Mouse (Mus musculus) liver, embryonic 13.5 days (tissue): ENCODE results near the gene Arsb. TPM values are rescaled to one million over a fixed set of nuclear protein-coding genes. Genes with fewer than 3 reads are reported as not detected.
A peak's percentile ranks its signal among the peaks of the same experiment; 100 is the strongest.
"Not testable (repeated sequence)": the region's sequence is repeated elsewhere in the genome, so short reads cannot be mapped to it uniquely, and the experiment has no call there.

Experiments used
- ATAC-seq: fragments of 200-750 bp; cut with Nextera tagmentation; 2 replicates; pipeline ENCODE4 v1.8.0; 2017; ENCODE audit warnings: low read depth, mild to moderate bottlenecking, moderate number of reproducible peaks, moderate library complexity
- DNase-seq: peaks from one replicate; pipeline ENCODE4 v3.0.0; 2022
- H3K27ac ChIP-seq: fragments of 300-500 bp; sonication (generic); 2 replicates; pipeline ENCODE4 v1.5.1; 2015; ENCODE audit warnings: moderate library complexity, mild to moderate bottlenecking, inconsistent platforms
- H3K27me3 ChIP-seq: fragments of 300-500 bp; sonication (generic); 2 replicates; pipeline ENCODE4 v1.6.1; 2015; ENCODE audit warnings: mild to moderate bottlenecking, inconsistent platforms
- H3K36me3 ChIP-seq: fragments of 300-500 bp; sonication (generic); 2 replicates; pipeline ENCODE4 v1.6.1; 2015; ENCODE audit warnings: mild to moderate bottlenecking, inconsistent platforms
- H3K4me1 ChIP-seq: fragments of 300-500 bp; sonication (generic); replicated peaks from 2 replicates; pipeline ENCODE4 v1.6.1; 2015; ENCODE audit warnings: inconsistent platforms
- H3K4me2 ChIP-seq: fragments of 300-500 bp; sonication (generic); 2 replicates; pipeline ENCODE4 v1.6.1; 2015; ENCODE audit warnings: inconsistent platforms, mild to moderate bottlenecking, moderate library complexity
- H3K4me3 ChIP-seq: fragments of 300-500 bp; sonication (generic); replicated peaks from 2 replicates; pipeline ENCODE4 v1.5.1; 2015; ENCODE audit warnings: mild to moderate bottlenecking, inconsistent platforms
- H3K9ac ChIP-seq: fragments of 300-500 bp; sonication (generic); 2 replicates; pipeline ENCODE4 v1.6.1; 2015; ENCODE audit warnings: mild to moderate bottlenecking, inconsistent platforms
- H3K9me3 ChIP-seq: fragments of 300-500 bp; sonication (generic); replicated peaks from 2 replicates; pipeline ENCODE4 v1.6.1; 2016; ENCODE audit warnings: inconsistent platforms
- WGBS: fragments of 180-500 bp; shearing (Covaris S2); methylation state at CpG from one replicate; pipeline ENCODE4 v1.1.7; 2015; ENCODE audit not compliant: insufficient replicate concordance; 5-methylcytosine and 5-hydroxymethylcytosine counted together
- polyA plus RNA-seq: library from polyadenylated mRNA; unstranded; fragments of >200 nt; fragmentation: Nextera tagmentation; extraction: Ambion mirVana; gene quantifications from 2 replicates; pipeline ENCODE4 v1.2.1, GENCODE M21; 2015

The Arsb gene
- polyA plus RNA-seq, 1 experiment from 2014 or later, result 2.0 TPM

- no peak overlapping the region for H3K4me2 ChIP-seq
- no peaks in the 10 kb centered on the region for H3K9me3 ChIP-seq
- no peaks in the 10 kb centered on the region for H3K36me3 ChIP-seq
- no peaks in the 10 kb centered on the region for H3K27me3 ChIP-seq
- ATAC-seq (no peak), DNase-seq (no peak)
- H3K4me3 ChIP-seq, result no peak overlapping the region
- no peak overlapping the region for H3K27ac ChIP-seq
- H3K9ac ChIP-seq, result no peak overlapping the region
- no peaks in the 10 kb centered on the region for H3K4me1 ChIP-seq
- 53% methylated on average over 3 of the region's 3 CpGs for WGBS
Observed at GRCm38 (mm10) chr13:93972423-93972822, 201.0 kb downstream of the Arsb start.

GRCm38 (mm10) chr13:93975668-93976067 lies 204.2 kb downstream of the Arsb start:
- Histone ChIP-seq H3K4me1 (no peaks in the 10 kb centered on the region), H3K27me3 (no peaks in the 10 kb centered on the region), H3K4me3 (no peak overlapping the region), H3K9ac (no peak overlapping the region), H3K9me3 (no peaks in the 10 kb centered on the region), H3K4me2 (no peak overlapping the region), H3K36me3 (no peaks in the 10 kb centered on the region), H3K27ac (no peak overlapping the region)
- ATAC-seq, result no peak
- DNase-seq, result no peak
- 64% methylated on average over 5 of the region's 5 CpGs for WGBS

GRCm38 (mm10) chr13:93976897-93977530 lies 205.6 kb downstream of the Arsb start:
- Histone ChIP-seq H3K36me3 (no peaks in the 10 kb centered on the region), H3K4me1 (no peaks in the 10 kb centered on the region), H3K27me3 (no peaks in the 10 kb centered on the region), H3K9me3 (no peaks in the 10 kb centered on the region), H3K27ac (no peak overlapping the region), H3K4me3 (no peak overlapping the region), H3K9ac (no peak overlapping the region), H3K4me2 (no peak overlapping the region)
- ATAC-seq, result no peak
- 40% methylated on average over 10 of the region's 10 CpGs for WGBS
- DNase-seq, result no peak

- Histone ChIP-seq H3K4me2 (no peak overlapping the region), H3K4me3 (no peak overlapping the region), H3K27me3 (no peaks in the 10 kb centered on the region), H3K9ac (no peak overlapping the region), H3K4me1 (no peaks in the 10 kb centered on the region), H3K27ac (no peak overlapping the region), H3K36me3 (no peaks in the 10 kb centered on the region), H3K9me3 (no peaks in the 10 kb centered on the region)
- no peak for ATAC-seq
- DNase-seq, result no peak
- 68% methylated on average over 12 of the region's 12 CpGs for WGBS
Observed at GRCm38 (mm10) chr13:93978703-93979495, 207.5 kb downstream of the Arsb start.

- H3K9ac ChIP-seq, result no peak overlapping the region
- H3K9me3 ChIP-seq, result no peaks in the 10 kb centered on the region
- no peaks in the 10 kb centered on the region for H3K4me1 ChIP-seq
- no peak overlapping the region for H3K4me2 ChIP-seq
- ATAC-seq, result no peak
- no peak overlapping the region for H3K4me3 ChIP-seq
- DNase-seq, result no peak
- H3K36me3 ChIP-seq, result no peaks in the 10 kb centered on the region
- no peaks in the 10 kb centered on the region for H3K27me3 ChIP-seq
- no peak overlapping the region for H3K27ac ChIP-seq
- WGBS, result 34% methylated on average over 1 of the region's 1 CpGs
Observed at GRCm38 (mm10) chr13:93979754-93980153, 208.3 kb downstream of the Arsb start.

GRCm38 (mm10) chr13:93984521-93984920 lies 213.1 kb downstream of the Arsb start:
- ATAC-seq (no peak), DNase-seq (no peak)
- Histone ChIP-seq H3K9ac (no peak overlapping the region), H3K27ac (no peak overlapping the region), H3K27me3 (no peaks in the 10 kb centered on the region), H3K4me3 (no peak overlapping the region), H3K9me3 (no peaks in the 10 kb centered on the region), H3K4me2 (no peak overlapping the region), H3K4me1 (0 out of 2 replicates have a peak, but pooled peaks cover 1% of the 10 kb centered on the region), H3K36me3 (no peaks in the 10 kb centered on the region)
- 54% methylated on average over 2 of the region's 2 CpGs for WGBS

- 80% methylated on average over 7 of the region's 7 CpGs for WGBS
Observed at GRCm38 (mm10) chr13:93985181-93985580, 213.8 kb downstream of the Arsb start.

GRCm38 (mm10) chr13:93985750-93986149 lies 214.3 kb downstream of the Arsb start:
- H3K9ac ChIP-seq, H3K4me2 ChIP-seq, H3K36me3 ChIP-seq, H3K27ac ChIP-seq, DNase-seq, ATAC-seq, H3K27me3 ChIP-seq, H3K4me3 ChIP-seq, H3K4me1 ChIP-seq, H3K9me3 ChIP-seq: not testable (repeated sequence)
- WGBS, result 80% methylated on average over 8 of the region's 8 CpGs

More at GRCm38 (mm10) chr13:93985181-93985580, 213.8 kb downstream of the Arsb start:
- Histone ChIP-seq H3K27ac (no peak overlapping the region), H3K4me3 (no peak overlapping the region), H3K4me1 (peaks cover 8% of the 10 kb centered on the region), H3K4me2 (no peak overlapping the region), H3K36me3 (no peaks in the 10 kb centered on the region), H3K27me3 (no peaks in the 10 kb centered on the region), H3K9me3 (no peaks in the 10 kb centered on the region), H3K9ac (no peak overlapping the region)
- no peak for ATAC-seq
- DNase-seq, result no peak

- Histone ChIP-seq H3K9me3 (no peaks in the 10 kb centered on the region), H3K9ac (no peak overlapping the region), H3K4me1 (peaks cover 8% of the 10 kb centered on the region), H3K4me3 (no peak overlapping the region), H3K27me3 (no peaks in the 10 kb centered on the region), H3K36me3 (no peaks in the 10 kb centered on the region), H3K4me2 (no peak overlapping the region), H3K27ac (no peak overlapping the region)
- DNase-seq, result no peak
- ATAC-seq, result no peak
- 60% methylated on average over 7 of the region's 7 CpGs for whole genome bisulfite sequencing
Observed at GRCm38 (mm10) chr13:93987611-93988010, 216.2 kb downstream of the Arsb start.

- ATAC-seq, result no peak
- WGBS, result 45% methylated on average over 4 of the region's 4 CpGs
- Histone ChIP-seq H3K4me1 (peaks cover 8% of the 10 kb centered on the region), H3K4me3 (no peak overlapping the region), H3K9me3 (no peaks in the 10 kb centered on the region), H3K27me3 (no peaks in the 10 kb centered on the region), H3K36me3 (no peaks in the 10 kb centered on the region), H3K27ac (no peak overlapping the region), H3K4me2 (no peak overlapping the region), H3K9ac (no peak overlapping the region)
- DNase-seq, result no peak
Observed at GRCm38 (mm10) chr13:93989208-93989607, 217.8 kb downstream of the Arsb start.

- H3K27me3 ChIP-seq, result no peaks in the 10 kb centered on the region
- no peaks in the 10 kb centered on the region for H3K36me3 ChIP-seq
- ATAC-seq (peak; percentile 31; the same call in 1 of the 2 replicates), DNase-seq (no peak)
- H3K4me2 ChIP-seq, result no peak overlapping the region
- H3K27ac ChIP-seq, result 0 out of 2 replicates have a peak overlapping the region, but pooled peaks have one; percentile 43
- H3K4me1 ChIP-seq, result peaks cover 8% of the 10 kb centered on the region
- H3K9ac ChIP-seq, result no peak overlapping the region
- H3K9me3 ChIP-seq, result no peaks in the 10 kb centered on the region
- 36% methylated on average over 11 of the region's 11 CpGs for WGBS
- H3K4me3 ChIP-seq, result no peak overlapping the region
Observed at GRCm38 (mm10) chr13:93989736-93990611, 218.5 kb downstream of the Arsb start.
